Mouse (Mus musculus) heart, postnatal 10 days (tissue): ENCODE data around the gene Hist1h4i. TPM values are rescaled to one million over a fixed set of nuclear protein-coding genes. Genes with fewer than 3 reads are reported as not detected.
"Not testable (repeated sequence)": the region's sequence is repeated elsewhere in the genome, so short reads cannot be mapped to it uniquely, and the experiment has no call there.

Experiments
- DNase-seq, 2 experiments: peaks; one replicate each; pipeline ENCODE4 v3.0.0; 2021
- intact Hi-C: fragments of 180-260 bp; cut with DNase I; formaldehyde crosslinking; loops from one replicate; pipeline ENCODE4 v1.15.1; 2025
- total RNA-seq, 2 experiments: library from RNA; stranded (reverse); gene quantifications; 2 replicates each; pipeline ENCODE4 v1.2.3; 2021

The Hist1h4i gene
- 10 to 100 TPM; 70.8 to 71.4 TPM for total RNA-seq

DNA sequence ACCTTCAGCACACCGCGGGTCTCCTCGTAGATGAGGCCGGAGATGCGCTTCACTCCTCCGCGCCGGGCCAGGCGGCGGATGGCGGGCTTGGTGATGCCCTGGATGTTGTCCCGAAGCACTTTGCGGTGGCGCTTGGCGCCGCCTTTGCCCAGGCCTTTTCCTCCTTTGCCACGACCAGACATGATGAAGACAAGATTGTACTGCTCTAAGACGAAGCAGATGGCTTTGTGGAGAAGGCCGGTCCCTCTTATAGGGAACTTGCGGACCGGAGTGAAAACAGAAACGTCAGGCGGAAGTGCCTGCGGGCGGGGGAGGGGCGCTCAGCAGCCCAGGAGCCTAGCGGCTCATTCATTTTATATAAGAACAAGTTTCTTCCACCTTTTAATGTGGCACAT lies at the start of gene Hist1h4i:
Gene Hist1h4i (minus strand): TSS at position 221 of the 395 bp plus-strand sequence.
- intact Hi-C loops = loop anchor here (2.0 to 10.0 kb wide), 5 partner anchors 326 to 1706 kb away; partner anchors contain the start of genes Hist1h2af, Hist1h2bb, Hist1h3c and Hist1h4d
- DNase-seq = peak; percentile 96

DNA sequence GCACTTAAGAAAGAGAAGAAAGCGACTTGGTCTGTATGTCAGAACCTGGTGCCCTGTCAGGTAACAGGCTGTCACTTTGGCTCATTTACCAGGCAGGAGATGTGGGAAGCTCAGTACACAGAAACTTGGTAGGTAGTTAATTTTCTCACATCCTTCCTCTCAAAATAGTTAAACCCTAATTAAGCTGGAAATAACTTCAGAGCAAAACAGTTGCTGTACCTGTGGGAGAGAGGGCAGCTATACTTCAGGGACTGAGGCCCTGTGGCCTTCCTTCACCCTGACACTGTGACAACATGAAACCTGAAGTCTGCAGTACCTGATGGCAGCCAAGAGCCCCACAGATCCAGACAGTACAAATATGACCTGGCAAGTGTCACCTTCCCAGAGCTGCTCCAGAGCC lies 43.0 kb upstream of the Hist1h4i start, which contains the start of gene Vmn1r188:
Gene Vmn1r188 (plus strand): TSS at position 301 of the 400 bp plus-strand sequence.
- DNase-seq, intact Hi-C loops: not testable (repeated sequence)

DNA sequence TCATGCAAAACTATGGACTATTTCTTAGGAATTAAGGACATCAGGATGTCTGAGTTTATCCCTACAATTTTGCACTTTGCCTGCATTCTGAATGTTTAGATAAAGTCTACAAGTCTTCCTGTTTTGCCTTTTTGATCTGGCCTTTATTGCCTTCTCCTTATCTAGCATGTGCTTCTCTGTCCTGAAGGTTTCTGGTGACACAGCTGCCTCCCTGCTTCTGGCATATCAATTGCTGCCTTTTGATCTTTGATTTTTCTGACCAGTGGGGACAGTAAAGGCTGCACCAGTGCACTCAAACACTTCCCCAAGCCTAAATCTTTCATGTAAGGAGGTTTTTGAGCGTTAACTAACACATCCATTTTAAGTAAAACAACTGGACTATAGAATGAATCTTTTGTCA lies 22.3 kb upstream of the Hist1h4i start:
- intact Hi-C loops = no loop called here
- no peak for DNase-seq

DNA sequence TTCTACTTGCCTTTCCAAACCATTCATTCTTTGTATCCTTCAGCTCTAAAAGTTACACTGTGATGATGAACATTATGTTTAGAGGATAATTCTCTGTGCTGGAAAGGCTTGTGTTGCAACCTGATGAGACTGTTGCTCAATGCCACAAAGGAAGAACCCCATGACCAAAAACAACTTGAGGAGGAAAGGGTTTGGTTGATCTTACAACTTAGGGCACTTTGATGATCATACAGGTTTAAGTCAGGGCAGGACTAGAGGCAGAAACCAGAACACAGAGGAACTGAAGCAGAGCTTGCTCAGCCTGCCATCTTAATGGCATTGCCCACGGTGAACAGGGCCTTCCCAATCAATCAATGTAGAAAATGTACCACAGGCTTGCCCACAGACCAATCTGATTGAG lies 20.3 kb upstream of the Hist1h4i start:
- intact Hi-C loops = no loop called here
- DNase-seq = no peak

DNA sequence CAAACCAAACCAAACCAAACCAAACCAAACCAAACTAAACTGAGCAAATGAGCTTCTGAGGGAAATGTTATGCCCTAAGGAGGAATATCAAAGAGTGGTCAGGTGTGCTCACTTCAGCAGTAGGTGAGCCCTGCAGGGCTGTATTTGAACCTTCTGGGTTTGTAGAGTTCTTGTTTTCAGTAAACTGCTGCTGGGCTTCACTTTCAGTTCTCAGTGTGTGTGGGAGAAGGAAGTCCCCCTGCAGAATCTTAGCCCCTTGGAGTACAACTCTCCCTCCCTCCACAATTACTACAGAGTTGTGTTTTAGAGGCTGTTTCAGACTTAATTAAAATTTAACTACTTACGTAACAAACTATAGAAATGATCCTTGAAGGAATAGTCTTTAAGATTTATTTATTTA lies 12.6 kb upstream of the Hist1h4i start:
- DNase-seq = no peak
- intact Hi-C loops = loop anchor here (5.0 kb wide), 2 partner anchors 1644 to 1709 kb away; partner anchors contain the start of genes Hist1h1a, Hist1h1t, Hist1h3a and Hist1h4a

DNA sequence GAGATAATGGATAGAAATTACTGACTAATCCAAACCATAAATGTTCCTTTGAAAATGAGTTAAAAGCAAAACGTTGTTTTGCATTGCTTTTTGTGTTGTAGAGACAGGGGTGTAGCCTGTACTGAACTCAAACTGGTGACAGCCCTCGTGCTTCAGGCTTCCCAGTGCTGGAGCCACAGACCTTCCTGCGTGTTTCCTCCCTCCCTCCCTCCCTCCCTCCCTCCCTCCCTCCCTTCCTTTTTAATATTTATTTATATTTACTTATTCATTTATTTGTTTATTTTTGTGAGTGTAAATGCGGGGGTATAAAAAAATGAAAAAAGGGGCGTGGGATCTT lies 10.3 kb upstream of the Hist1h4i start:
- no peak for DNase-seq
- intact Hi-C loops = loop anchor here (5.0 kb wide), 2 partner anchors 1646 to 1711 kb away; partner anchors contain the start of genes Hist1h1a, Hist1h1t, Hist1h3a and Hist1h4a

DNA sequence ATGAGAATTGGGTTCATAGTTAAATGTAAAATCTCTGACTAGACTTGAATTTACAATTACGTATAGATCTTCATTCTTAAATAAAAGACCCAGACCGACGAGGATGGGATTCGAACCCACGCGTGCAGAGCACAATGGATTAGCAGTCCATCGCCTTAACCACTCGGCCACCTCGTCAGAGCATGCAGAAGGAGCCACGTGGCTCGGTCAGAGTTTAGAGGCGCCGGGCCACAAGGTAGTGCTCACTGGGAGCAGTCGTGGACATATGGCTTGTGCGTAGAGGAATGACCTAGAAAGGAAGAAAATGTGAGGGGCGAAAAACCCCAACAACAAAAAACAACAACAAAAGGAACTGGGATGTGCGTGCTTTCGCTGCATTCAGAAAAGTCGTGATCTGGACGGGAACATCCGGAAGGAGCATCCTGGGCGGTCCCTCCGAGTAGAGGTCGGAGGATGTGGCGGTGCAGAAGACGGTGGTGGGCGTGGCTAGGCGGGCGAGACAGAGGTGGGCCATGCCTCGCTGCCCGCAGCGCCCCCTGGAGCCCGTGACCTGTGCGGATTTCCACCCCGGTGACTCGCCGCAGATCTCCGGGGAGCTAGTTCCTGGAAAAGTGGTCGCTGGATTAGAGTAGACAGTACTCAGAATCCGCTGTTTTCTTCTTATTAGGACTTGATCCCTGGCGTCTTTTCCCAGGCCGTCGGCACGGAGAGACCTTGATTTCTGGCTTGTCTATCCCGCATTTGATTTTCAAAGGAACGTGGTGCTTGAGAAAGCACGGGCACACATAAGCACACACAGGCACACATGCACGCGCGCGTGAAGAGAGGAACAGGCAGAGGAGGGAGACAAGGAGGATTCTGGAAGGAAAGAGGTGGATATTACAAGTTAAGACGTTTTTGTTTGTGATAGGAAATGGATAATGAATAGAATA lies 9.7 kb upstream of the Hist1h4i start:
- intact Hi-C loops = loop anchor here (5.0 kb wide), 2 partner anchors 1646 to 1711 kb away; partner anchors contain the start of genes Hist1h1a, Hist1h1t, Hist1h3a and Hist1h4a

DNA sequence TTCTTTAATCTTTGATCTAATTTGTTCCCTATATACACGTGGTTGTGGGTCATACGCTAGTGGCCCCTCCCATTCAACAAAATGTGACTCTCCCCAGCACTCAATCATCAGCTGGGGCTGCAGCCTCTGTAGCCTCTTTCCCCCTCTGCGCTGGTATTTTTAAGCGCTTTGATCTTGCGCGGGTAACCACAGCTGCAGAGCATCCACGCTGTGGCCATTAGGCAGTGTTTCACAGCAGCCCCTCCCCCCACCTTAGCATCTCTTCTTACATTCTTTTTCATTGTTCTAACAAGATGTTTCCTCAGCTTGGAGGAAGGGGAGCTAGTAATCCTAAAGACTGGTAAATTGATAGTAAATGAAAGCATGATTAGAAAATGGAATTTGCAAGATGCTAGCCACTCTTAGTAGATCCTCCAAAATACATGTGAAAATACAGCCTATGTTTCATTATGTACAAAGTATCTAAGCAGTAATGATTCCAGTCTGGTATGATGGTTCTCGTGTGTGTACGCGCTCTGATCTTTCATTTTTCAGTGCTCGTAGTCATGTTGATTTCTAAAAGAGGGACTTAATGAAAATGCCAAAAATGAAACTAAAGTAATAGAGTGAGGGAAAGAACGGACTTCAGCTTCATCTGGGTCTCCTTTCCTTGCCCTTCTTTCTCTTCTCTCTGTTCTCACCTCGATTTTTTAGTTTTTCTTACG lies 8.7 kb upstream of the Hist1h4i start:
- intact Hi-C loops = loop anchor here (5.0 to 10.0 kb wide), 4 partner anchors 1355 to 1712 kb away; partner anchors contain the start of genes Hist1h1a, Hist1h1t, Hist1h3a and Hist1h4a
- DNase-seq = no peak

More for the DNA sequence above, 9.7 kb upstream of the Hist1h4i start:
- peak; percentile 90 for DNase-seq

DNA sequence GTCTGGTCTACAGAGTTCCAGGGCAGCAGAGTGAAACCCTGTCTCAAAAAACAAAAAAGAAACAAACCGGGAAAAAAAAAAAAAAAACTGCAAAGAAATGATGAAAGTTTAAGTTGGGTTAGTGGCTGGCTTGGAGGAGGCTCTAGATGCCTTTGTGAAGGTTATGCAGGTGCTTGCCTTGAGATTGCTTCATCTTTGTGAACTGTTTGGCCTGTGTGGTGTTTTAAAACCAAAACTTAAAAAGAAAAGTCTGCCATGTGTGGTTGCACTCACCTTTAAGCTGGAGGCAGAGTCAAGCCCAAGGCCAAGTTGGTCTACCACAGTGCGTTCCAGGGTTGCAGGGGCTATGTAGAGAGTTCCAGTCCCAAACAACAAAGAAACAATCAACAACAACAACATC lies 7.9 kb upstream of the Hist1h4i start:
- DNase-seq = no peak
- intact Hi-C loops = loop anchor here (5.0 to 10.0 kb wide), 2 partner anchors 1356 to 1378 kb away; no protein-coding TSS in a partner anchor

DNA sequence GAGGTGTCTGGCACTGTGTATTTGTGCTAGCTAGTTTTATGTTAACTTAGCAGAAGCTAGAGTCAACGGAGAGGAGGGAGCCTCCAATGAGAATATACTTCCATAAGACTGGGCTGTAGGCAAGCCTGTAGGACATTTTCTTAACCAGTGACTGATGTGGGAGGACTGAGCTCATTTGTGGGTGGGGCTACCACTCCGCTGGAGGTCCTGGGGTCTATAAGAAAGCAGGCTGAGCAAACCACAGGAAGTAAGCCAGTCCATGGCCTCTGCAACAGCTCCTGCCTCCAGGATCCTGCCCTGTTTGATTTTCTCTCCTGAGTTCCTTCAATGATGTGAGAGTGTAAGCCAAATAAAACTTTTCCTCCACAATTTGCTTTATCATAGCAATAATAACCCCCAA lies 4.1 kb upstream of the Hist1h4i start:
- intact Hi-C loops = loop anchor here (5.0 to 10.0 kb wide), 2 partner anchors 1359 to 1382 kb away; no protein-coding TSS in a partner anchor
- DNase-seq = no peak

DNA sequence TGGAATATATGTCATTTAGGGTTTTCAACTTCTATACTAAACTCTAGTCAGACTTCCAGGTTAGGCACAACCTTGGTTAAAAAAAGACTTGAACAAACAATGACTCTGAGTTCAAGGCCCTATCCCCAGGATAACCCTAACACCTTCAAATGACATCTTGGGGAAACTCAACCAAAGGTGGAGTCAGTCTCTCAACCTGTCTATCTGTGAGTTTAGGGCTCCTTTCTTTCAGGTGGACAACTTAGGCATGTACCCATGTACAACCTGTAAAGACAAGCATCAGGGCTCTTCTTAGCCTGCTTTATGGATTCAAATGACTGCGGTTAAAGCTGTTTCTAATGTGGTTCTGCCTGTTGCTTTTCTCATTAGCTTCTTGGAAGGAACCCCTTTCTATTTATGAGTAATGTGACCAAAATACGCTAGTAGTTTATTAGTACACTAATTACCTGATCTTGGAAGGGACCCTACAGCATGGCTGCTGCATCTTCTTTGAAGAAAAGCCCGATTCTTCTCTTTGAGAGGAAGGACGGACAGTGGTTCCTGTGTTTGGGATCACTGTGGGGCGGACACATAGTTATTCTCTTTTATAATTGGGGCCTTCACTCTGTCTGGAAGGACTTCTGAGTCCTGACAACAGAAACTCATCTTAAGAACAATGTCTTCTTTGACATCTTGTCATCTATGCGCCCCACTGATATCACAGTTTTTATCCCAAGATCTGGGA lies 3.4 kb upstream of the Hist1h4i start:
- intact Hi-C loops = loop anchor here (5.0 to 10.0 kb wide), 5 partner anchors 1360 to 1703 kb away; partner anchors contain the start of genes Hist1h2af, Hist1h2bb, Hist1h3c and Hist1h4d
- no peak for DNase-seq

DNA sequence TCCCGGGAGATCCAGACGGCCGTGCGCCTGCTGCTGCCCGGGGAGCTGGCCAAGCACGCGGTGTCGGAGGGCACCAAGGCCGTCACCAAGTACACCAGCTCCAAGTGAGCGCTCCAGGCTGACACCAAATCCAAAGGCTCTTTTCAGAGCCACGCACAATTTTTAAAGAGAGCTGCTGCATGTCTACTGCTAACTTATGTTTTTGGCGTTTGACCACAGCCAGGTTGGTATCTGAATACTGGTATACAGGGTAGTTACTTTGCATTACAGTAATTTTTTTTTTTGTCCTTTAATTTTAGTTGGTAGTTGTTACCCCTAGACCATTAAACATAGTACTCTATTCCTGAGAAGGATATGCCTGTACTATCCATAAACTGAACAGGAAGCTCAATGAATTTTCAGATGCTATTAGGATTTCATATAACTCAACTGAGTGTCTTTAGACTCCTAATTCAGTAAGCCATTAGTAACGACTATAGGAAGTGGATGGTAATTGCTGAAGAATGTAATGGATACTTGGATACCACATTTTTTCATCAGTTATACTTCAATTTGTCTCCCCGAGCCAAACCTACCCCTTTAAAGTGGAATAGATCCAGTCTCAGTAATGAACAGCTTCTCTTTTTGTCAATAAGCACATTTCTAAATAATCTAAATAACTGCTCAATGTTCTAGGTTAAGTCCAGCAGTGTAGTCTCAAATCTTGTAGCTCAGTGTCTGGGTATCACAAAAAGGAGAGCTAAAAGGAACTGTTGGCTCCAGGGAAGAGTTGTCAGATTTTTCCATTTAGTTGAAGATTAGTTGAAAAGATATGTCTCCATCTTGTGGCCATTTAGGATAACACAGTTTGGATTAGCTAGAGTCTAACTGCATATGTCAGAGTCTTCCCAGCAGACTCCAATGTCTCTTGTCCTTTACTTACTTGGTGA lies 2.6 kb upstream of the Hist1h4i start:
- intact Hi-C loops = loop anchor here (5.0 to 10.0 kb wide), 4 partner anchors 1361 to 1704 kb away; partner anchors contain the start of genes Hist1h2af, Hist1h2bb, Hist1h3c and Hist1h4d
- DNase-seq = peak in 1 of 2 experiments; percentile 58

DNA sequence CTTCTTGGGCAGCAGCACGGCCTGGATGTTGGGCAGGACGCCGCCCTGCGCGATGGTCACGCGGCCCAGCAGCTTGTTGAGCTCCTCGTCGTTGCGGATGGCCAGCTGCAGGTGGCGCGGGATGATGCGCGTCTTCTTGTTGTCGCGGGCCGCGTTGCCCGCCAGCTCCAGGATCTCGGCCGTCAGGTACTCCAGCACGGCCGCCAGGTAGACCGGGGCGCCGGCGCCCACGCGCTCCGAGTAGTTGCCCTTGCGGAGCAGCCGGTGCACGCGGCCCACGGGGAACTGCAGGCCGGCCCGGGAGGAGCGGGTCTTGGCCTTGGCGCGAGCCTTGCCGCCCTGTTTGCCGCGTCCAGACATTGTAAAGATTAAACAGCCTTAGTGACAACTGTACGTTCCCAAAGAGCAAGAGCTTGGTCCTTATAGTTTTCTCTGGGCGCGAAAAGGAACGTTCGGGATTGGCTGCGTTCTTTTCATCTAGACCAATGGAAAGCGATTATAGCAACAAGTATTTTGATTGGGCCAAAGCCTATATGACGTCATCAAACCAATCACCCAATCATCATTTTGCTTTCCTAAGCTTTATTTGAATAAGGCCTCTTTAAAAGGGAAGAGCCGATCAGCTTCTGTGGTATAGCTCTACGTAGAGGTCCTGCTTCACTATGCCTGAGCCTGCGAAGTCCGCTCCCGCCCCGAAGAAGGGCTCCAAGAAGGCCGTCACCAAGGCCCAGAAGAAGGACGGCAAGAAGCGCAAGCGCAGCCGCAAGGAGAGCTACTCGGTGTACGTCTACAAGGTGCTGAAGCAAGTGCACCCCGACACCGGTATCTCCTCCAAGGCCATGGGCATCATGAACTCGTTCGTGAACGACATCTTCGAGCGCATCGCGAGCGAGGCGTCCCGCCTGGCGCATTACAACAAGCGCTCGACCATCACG lies 1.7 kb upstream of the Hist1h4i start, which contains the start of the genes Hist1h2ag and Hist1h2bj:
Gene Hist1h2ag (minus strand): TSS at position 377 of the 935 bp plus-strand sequence.
Gene Hist1h2bj (plus strand): TSS at position 647 of the 935 bp plus-strand sequence.
- intact Hi-C loops = loop anchor here (5.0 to 10.0 kb wide), 4 partner anchors 1362 to 1704 kb away; partner anchors contain the start of genes Hist1h2af, Hist1h2bb, Hist1h3c and Hist1h4d
- DNase-seq = peak; percentile 93 to 94

DNA sequence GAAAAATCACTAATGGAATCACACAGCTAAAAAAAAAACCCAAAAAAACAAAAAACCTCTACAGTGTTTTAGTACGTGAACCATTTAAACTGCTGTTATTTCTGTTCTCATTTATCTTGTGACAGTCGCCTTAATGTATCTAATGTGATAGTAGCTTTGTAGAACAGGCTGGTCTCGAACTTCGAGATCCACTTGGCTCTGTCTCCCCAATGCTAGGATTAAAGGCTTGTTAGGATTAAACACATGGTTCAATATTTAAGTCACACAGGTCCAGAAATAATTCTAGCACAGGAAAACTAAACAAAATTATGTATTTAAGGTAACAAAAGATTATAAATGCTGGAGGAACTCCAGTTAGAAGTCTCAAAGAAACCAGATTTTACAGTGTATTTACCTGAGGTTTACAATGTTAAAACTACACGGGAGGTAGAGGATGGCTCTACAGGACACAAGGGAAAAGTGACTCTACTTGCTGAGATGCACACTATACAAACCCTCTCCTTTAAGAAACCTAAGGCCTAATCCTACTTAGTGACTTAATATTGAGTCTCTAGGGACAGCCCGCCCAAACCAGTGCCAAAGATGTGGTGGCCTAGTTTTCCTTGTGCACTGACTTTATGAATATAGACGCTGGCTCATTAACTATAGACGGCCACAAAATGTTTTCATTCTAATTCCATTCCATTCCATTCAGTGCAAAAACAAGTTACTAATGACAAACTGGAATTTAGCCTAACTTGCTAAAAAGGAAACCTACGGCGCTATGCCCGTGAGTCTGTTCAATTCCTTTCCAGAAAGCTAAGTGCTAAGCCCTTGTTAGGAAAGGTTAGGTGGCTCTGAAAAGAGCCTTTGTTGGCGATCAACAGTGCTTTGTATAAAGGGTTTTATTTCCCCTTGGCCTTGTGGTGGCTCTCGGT lies 747 bp upstream of the Hist1h4i start:
- intact Hi-C loops = loop anchor here (2.0 to 10.0 kb wide), 5 partner anchors 327 to 1705 kb away; partner anchors contain the start of genes Hist1h2af, Hist1h2bb, Hist1h3c and Hist1h4d
- no peak for DNase-seq

DNA sequence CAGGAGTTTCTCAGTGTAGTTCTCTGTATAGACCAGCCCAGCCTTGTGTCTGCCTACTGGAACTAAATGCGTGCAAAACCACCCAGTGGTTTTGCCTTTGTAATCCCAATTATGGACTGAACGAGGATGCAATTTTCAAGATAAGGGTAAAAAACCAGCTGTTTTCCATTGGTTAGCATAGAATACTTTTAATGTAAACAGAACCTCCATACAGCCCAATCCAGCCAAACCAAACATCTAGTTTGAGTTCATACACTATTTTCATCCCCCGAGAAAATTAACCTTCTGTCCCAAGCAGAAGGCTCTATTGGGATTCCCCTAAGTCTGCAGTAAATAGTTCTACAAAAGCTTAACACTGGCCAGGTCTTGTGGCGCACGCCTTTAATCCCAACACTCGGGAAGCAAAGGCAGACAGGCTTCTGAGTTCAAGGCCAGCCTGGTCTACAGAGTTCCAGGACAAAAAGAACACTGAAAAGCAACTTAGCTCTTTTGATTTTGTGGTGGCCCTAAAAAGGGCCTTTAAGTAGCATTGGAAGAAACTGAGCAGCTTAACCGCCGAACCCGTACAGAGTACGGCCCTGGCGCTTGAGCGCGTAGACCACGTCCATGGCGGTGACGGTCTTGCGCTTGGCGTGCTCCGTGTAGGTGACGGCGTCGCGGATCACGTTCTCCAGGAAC lies 559 bp downstream of the Hist1h4i start:
- intact Hi-C loops = loop anchor here (2.0 to 10.0 kb wide), 5 partner anchors 326 to 1707 kb away; partner anchors contain the start of genes Hist1h2af, Hist1h2bb, Hist1h3c and Hist1h4d
- no peak for DNase-seq
